Mouse (Mus musculus) kidney, adult 9 months (tissue): ENCODE results near the gene Brd1.

Experiments used
- DNase-seq: peaks from one replicate; pipeline ENCODE4 v3.0.0; 2022

The Brd1 gene

DNA sequence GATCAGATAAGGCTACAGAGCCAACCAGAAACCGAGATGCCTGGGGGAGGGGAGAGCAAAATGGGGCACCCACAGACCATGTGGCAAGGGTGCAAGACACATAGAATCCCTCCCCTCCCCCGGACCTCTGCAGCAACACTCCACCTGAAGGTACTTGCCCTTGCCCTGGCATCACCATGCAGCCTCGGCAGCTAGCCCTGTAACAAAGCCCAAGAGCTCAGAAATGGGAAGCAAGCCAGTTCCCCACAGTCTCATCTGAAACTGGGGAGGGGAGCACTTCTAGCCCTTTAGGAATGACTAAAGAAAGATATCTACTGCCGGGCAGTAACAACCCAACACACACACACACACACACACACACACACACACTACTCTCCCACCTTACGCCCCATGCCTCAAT, 53.1 kb downstream of the Brd1 start:
- DNase-seq = no peak

- no peak for DNase-seq
These were observed 56.5 kb downstream of the Brd1 start for GRCm38 (mm10) chr15:88677568-88677967.

DNA sequence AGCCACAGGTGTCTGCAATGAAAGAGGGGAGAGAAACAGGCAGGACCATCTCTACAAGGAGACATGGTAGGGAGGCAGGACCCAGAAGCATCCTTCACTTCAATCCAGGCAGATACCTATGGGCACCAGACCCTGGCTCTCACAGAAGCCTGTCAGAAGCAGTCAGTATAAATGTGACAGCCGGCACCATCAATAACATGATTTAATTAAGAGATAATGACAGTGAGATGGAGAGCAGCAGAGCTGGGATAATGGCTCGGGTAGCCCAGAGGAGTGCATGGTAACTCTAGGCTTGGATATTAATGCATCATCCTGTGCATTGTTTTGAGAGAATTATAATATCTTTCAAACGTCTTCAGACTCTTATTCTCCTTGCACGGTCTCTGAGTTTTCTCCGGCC, 58.0 kb downstream of the Brd1 start:
- no peak for DNase-seq

GRCm38 (mm10) chr15:88668693-88669092, 65.3 kb downstream of the Brd1 start:
- no peak for DNase-seq

DNA sequence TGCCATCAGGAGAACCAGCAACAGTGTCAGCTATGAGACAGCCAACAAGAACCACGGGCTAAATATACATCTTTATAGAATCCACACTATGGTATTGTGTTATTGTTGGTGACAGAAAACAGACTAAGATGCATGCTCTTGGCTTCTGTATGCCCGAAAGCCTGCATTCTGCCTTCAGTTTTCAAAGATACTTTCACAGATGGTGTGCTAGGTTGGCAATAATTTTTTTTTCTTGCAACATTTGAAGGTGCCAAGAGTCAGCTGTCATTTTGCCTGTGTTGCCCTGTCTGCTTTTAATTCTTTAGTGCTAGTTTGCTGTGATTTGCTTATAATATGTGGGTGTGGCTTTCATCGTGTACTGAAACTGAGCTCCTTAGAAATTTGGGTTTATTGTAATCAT, 66.4 kb downstream of the Brd1 start:
- no peak for DNase-seq

- DNase-seq = no peak
These were observed 68.2 kb downstream of the Brd1 start for GRCm38 (mm10) chr15:88665846-88666245.

GRCm38 (mm10) chr15:88663041-88663440, 71.0 kb downstream of the Brd1 start:
- DNase-seq = no peak

DNA sequence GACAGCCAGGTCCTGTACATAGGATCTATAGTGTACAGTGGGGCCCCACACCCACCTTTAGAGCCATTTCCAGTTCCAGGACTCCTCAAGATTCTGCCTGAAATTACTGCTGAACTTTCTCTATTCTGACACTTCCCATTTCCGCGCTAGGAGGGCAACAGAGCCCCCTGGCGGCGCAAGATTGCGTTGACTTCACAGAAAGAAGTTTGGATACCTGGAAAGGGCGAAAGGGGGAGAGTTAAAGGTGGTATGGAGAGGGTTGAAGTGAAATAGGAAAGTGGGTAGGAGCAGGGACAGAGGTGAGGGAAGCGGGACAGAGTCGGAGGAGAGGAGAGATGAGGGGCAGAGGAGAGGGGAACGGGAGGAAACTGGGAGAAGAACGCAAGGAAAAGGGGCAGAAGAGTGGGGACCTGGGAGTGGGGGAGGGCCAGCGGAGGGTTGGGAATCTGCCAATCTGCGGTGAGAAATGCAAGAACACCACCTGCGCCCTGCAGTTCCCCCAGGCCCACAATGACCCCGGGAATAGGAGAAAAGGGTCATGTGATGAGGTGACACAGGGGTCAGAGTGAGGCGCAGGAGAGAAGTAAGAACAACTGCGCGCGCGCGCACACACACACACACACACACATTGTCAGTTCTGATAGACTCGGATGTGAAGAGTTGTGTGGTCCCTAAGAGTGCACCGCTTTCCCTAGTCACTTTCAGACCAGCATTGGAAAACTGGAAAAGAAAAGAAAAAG, 71.8 kb downstream of the Brd1 start:
- peak; percentile 62 for DNase-seq

- peak; percentile 11 for DNase-seq
These were observed 72.4 kb downstream of the Brd1 start for GRCm38 (mm10) chr15:88661654-88662053.

DNA sequence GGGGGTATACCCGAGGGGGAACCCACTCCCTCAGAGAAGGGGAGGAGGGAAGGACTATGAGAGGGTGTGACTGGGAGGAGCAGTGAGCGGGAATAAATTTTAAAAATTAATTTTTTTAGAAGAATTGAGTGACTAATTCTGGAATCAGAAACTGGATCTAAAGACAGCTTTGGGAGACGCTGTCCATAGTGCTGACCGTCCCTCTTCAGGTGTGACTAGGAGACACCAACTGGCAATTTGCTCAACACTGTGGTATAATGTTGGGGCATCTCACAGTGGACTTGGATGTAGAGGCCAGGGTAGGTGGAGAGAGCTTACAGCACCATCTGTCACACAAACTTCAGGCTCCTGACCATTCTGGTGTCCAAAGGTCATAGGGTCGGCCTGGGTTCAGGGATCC, 82.0 kb downstream of the Brd1 start:
- DNase-seq = no peak

DNA sequence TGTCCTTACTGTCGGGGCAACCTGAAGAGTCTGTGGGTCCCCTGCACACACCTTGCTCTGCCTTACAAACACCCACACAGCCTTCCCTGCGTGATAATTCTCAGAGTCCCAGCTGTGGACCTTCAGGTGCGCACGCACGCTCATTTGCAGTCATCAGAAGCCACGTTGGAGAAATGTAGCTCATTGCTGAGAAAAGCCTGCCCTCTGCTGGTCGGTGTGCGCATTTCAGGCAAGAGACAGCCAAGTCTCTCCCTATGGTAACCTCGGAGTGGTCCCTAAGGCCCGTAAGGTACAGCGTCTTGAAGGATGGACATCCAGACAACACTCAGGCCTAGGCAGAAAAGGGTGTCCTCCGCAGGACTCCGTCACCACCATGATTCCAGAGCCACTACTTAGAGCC, 83.0 kb downstream of the Brd1 start:
- peak; percentile 57 for DNase-seq
